Comparison of ENCODE assay signal across 8 mouse cellular contexts in genomic region chr12:3843371-3843861, GRCm38 (mm10). TPM values are rescaled to one million over a fixed set of nuclear protein-coding genes. Genes with fewer than 3 reads are reported as not detected.
A peak's percentile ranks its signal among the peaks of the same experiment; 100 is the strongest.
DNase-seq lines count a peak whose midpoint lies in the region; ATAC-seq and TF ChIP-seq lines count a peak whose summit lies in the region.

No protein-coding gene starts in this region.

- no peak overlapping the region for H3K4me2 ChIP-seq in liver, embryonic 11.5 days
- H3K4me2 ChIP-seq in liver, postnatal 0 days (ENCODE audit: low read depth, low read length): no peak overlapping the region
- H3K4me2 ChIP-seq in stomach, embryonic 15.5 days: 0 out of 2 replicates have a peak overlapping the region, but pooled peaks have one; percentile 8

- H3K36me3 ChIP-seq in liver, embryonic 11.5 days (ENCODE audit: control insufficient read depth, insufficient read depth, low read length): peaks cover 5% of the 10 kb centered on the region; the same call in 1 of the 2 replicates
- H3K36me3 ChIP-seq in liver, postnatal 0 days (replicated peaks; ENCODE audit: insufficient read depth, low read length): peaks cover 19% of the 10 kb centered on the region; the same call in 1 of the 2 replicates
- H3K36me3 ChIP-seq in limb, embryonic 10.5 days: peaks cover 39% of the 10 kb centered on the region
- peaks cover 21% of the 10 kb centered on the region for H3K36me3 ChIP-seq in stomach, embryonic 15.5 days

- TF ChIP-seq CTCF in liver, postnatal 0 days (IDR thresholded peaks at IDR 0.05; ENCODE audit: low read depth): no peak

- no peak for DNase-seq in liver, embryonic 11.5 days (ENCODE audit: low spot score)
- no peak for DNase-seq in liver, postnatal 0 days
- peak; percentile 23 for DNase-seq in gastrocnemius, postnatal 25 days
- DNase-seq in limb, embryonic 10.5 days (ENCODE audit: low spot score): peak; percentile 85
- no peak for DNase-seq in cerebellum, postnatal 36 days

- TF ChIP-seq EP300 in liver, postnatal 0 days (IDR thresholded peaks at IDR 0.05; ENCODE audit: low read depth): no peak

- 0 out of 2 replicates have a peak, but pooled peaks have one; percentile 36 for ATAC-seq in liver, embryonic 11.5 days (replicated peaks; ENCODE audit: low FRiP score)
- ATAC-seq in liver, postnatal 0 days: no peak
- ATAC-seq in stomach, embryonic 15.5 days (ENCODE audit: insufficient read depth, low FRiP score, low read depth): peak; percentile 63
- no peak for ATAC-seq in megakaryocyte-erythroid progenitor cell, adult 5-6 weeks (replicated peaks; ENCODE audit: low FRiP score, low TSS enrichment, poor library complexity, severe bottlenecking)
- ATAC-seq in inflammation-experienced regulatory T-cells, adult 6 months: no peak

- no peak overlapping the region for H3K9ac ChIP-seq in liver, embryonic 11.5 days (ENCODE audit: low read depth, low read length)
- no peak overlapping the region for H3K9ac ChIP-seq in liver, postnatal 0 days (replicated peaks)
- no peak overlapping the region for H3K9ac ChIP-seq in stomach, embryonic 15.5 days

- H3K27me3 ChIP-seq in liver, embryonic 11.5 days (replicated peaks; ENCODE audit: control insufficient read depth, insufficient read depth, low read length): no peaks in the 10 kb centered on the region
- H3K27me3 ChIP-seq in liver, postnatal 0 days (ENCODE audit: insufficient read depth, low read length): no peaks in the 10 kb centered on the region
- peaks cover 36% of the 10 kb centered on the region for H3K27me3 ChIP-seq in limb, embryonic 10.5 days (ENCODE audit: low read depth, poor library complexity, severe bottlenecking)
- no peaks in the 10 kb centered on the region for H3K27me3 ChIP-seq in stomach, embryonic 15.5 days (replicated peaks)

- no peak overlapping the region for H3K4me3 ChIP-seq in liver, embryonic 11.5 days (ENCODE audit: low read depth, low read length)
- H3K4me3 ChIP-seq in liver, postnatal 0 days (ENCODE audit: low read depth, low read length): no peak overlapping the region
- H3K4me3 ChIP-seq in limb, embryonic 10.5 days: peak overlapping the region; percentile 17
- H3K4me3 ChIP-seq in stomach, embryonic 15.5 days (replicated peaks): no peak overlapping the region

- no peak overlapping the region for H3K27ac ChIP-seq in liver, embryonic 11.5 days (ENCODE audit: low read depth, low read length)
- no peak overlapping the region for H3K27ac ChIP-seq in liver, postnatal 0 days (ENCODE audit: low read depth)
- peak overlapping the region; percentile 81 for H3K27ac ChIP-seq in limb, embryonic 10.5 days
- H3K27ac ChIP-seq in stomach, embryonic 15.5 days: peak overlapping the region; percentile 73

- no peaks in the 10 kb centered on the region for H3K4me1 ChIP-seq in liver, embryonic 11.5 days (replicated peaks; ENCODE audit: control insufficient read depth, insufficient read depth, low read length)
- H3K4me1 ChIP-seq in liver, postnatal 0 days (ENCODE audit: insufficient read depth): no peaks in the 10 kb centered on the region
- peaks cover 28% of the 10 kb centered on the region for H3K4me1 ChIP-seq in limb, embryonic 10.5 days
- peaks cover 20% of the 10 kb centered on the region for H3K4me1 ChIP-seq in stomach, embryonic 15.5 days

- 41% methylated on average over 7 of the region's 7 CpGs for WGBS in liver, embryonic 11.5 days
- WGBS in liver, postnatal 0 days (ENCODE audit: insufficient replicate concordance): 28% methylated on average over 7 of the region's 7 CpGs
- 11% methylated on average over 7 of the region's 7 CpGs for WGBS in limb, embryonic 10.5 days
- 7% methylated on average over 7 of the region's 7 CpGs for WGBS in stomach, embryonic 15.5 days

- H3K9me3 ChIP-seq in liver, embryonic 11.5 days (ENCODE audit: control insufficient read depth, low read length): no peaks in the 10 kb centered on the region
- H3K9me3 ChIP-seq in liver, postnatal 0 days (ENCODE audit: low read length): no peaks in the 10 kb centered on the region
- H3K9me3 ChIP-seq in limb, embryonic 10.5 days (replicated peaks): no peaks in the 10 kb centered on the region
- no peaks in the 10 kb centered on the region for H3K9me3 ChIP-seq in stomach, embryonic 15.5 days

RNA-seq across cellular contexts. Expression of gene Dnmt3a, which starts 37.6 kb away (rescaled TPM):
- polyA plus RNA-seq in liver, embryonic 11.5 days (2014; fragmentation: Nextera tagmentation; extraction: Ambion mirVana): 73.2 and 73.3 TPM in 2 replicates
- polyA plus RNA-seq in liver, postnatal 0 days (2015; fragmentation: Nextera tagmentation; extraction: Ambion mirVana): 21.0 and 24.3 TPM in 2 replicates
- 100 to 1,000 TPM; 107 to 110 TPM for total RNA-seq in gastrocnemius, postnatal 25 days (2021)
- 221 and 298 TPM in 2 replicates for polyA plus RNA-seq in limb, embryonic 10.5 days (2016; fragmentation: Nextera tagmentation; extraction: Ambion mirVana)
- polyA plus RNA-seq in stomach, embryonic 15.5 days (2015; fragmentation: Nextera tagmentation; extraction: Ambion mirVana): 126 and 133 TPM in 2 replicates
- total RNA-seq in megakaryocyte-erythroid progenitor cell, adult 5-6 weeks (2014; fragmentation: Nextera tagmentation): 13.4 and 30.0 TPM in 2 replicates
- total RNA-seq in megakaryocyte-erythroid progenitor cell, adult 5-6 weeks (2017): 10.7 and 16.8 TPM in 2 replicates
- polyA plus RNA-seq in inflammation-experienced regulatory T-cells, adult 6 months (2017; shearing (Covaris generic)): 10 to 100 TPM; 16.8 to 25.5 (median 23.8) TPM

Comparison
In these comparisons a context has a peak if more than half of its experiments do, and no peak if none do; other contexts are left out.
1. ATAC-seq: peak in liver, embryonic 11.5 days (single experiment) and stomach, embryonic 15.5 days (single experiment); none in liver, postnatal 0 days (single experiment), megakaryocyte-erythroid progenitor cell, adult 5-6 weeks (single experiment) and inflammation-experienced regulatory T-cells, adult 6 months (single experiment).
2. DNase-seq: peak in gastrocnemius, postnatal 25 days (single experiment) and limb, embryonic 10.5 days (single experiment); none in liver, embryonic 11.5 days (single experiment), liver, postnatal 0 days (single experiment) and cerebellum, postnatal 36 days (0 of 2).
3. H3K27ac ChIP-seq: peak in limb, embryonic 10.5 days (single experiment) and stomach, embryonic 15.5 days (single experiment); none in liver, embryonic 11.5 days (single experiment) and liver, postnatal 0 days (single experiment).